Mouse (Mus musculus) yolk sac, embryonic 10.5 days (tissue): Measurements from ENCODE around the gene Gse1.

ENCODE experiments used
- DNase-seq: peaks from one replicate; pipeline ENCODE4 v3.0.0-alpha.2; 2017; ENCODE audit warnings: low spot score

The Gse1 gene

GRCm38 (mm10) chr8:120454404-120454803 lies 226.1 kb downstream of the Gse1 start:
- DNase-seq = no peak

- DNase-seq = no peak
Observed at GRCm38 (mm10) chr8:120460375-120460774, 232.1 kb downstream of the Gse1 start.

- no peak for DNase-seq
Observed at GRCm38 (mm10) chr8:120462119-120462551, 233.9 kb downstream of the Gse1 start.

GRCm38 (mm10) chr8:120462611-120463010 lies 234.4 kb downstream of the Gse1 start:
- no peak for DNase-seq

- no peak for DNase-seq
Observed at GRCm38 (mm10) chr8:120463918-120464584, 235.8 kb downstream of the Gse1 start.

- peak; percentile 39 for DNase-seq
Observed at GRCm38 (mm10) chr8:120464585-120464937, 236.3 kb downstream of the Gse1 start.

GRCm38 (mm10) chr8:120465710-120466109 lies 237.5 kb downstream of the Gse1 start:
- DNase-seq = no peak

GRCm38 (mm10) chr8:120466266-120466665 lies 238.0 kb downstream of the Gse1 start:
- DNase-seq = no peak

GRCm38 (mm10) chr8:120467598-120467997 lies 239.3 kb downstream of the Gse1 start:
- no peak for DNase-seq

GRCm38 (mm10) chr8:120470170-120470569 lies 241.9 kb downstream of the Gse1 start:
- no peak for DNase-seq

GRCm38 (mm10) chr8:120471166-120471565 lies 242.9 kb downstream of the Gse1 start:
- no peak for DNase-seq

GRCm38 (mm10) chr8:120471752-120472151 lies 243.5 kb downstream of the Gse1 start:
- DNase-seq = no peak

- DNase-seq = no peak
Observed at GRCm38 (mm10) chr8:120472230-120472629, 244.0 kb downstream of the Gse1 start.

GRCm38 (mm10) chr8:120473729-120474364 lies 245.6 kb downstream of the Gse1 start:
- no peak for DNase-seq

GRCm38 (mm10) chr8:120474496-120475235 lies 246.4 kb downstream of the Gse1 start:
- no peak for DNase-seq

GRCm38 (mm10) chr8:120475462-120476201 lies 247.4 kb downstream of the Gse1 start:
- DNase-seq = peak; percentile 94

- no peak for DNase-seq
Observed at GRCm38 (mm10) chr8:120476711-120477575, 248.7 kb downstream of the Gse1 start.

- no peak for DNase-seq
Observed at GRCm38 (mm10) chr8:120478754-120479153, 250.5 kb downstream of the Gse1 start.

GRCm38 (mm10) chr8:120479691-120480090 lies 251.4 kb downstream of the Gse1 start:
- DNase-seq = no peak

GRCm38 (mm10) chr8:120482015-120482689 lies 253.9 kb downstream of the Gse1 start:
- DNase-seq = peak; percentile 82

GRCm38 (mm10) chr8:120484460-120484859 lies 256.2 kb downstream of the Gse1 start:
- no peak for DNase-seq
